Mouse (Mus musculus) thymus, postnatal 0 days (tissue): ENCODE results near the gene Mrps21. TPM values are rescaled to one million over a fixed set of nuclear protein-coding genes. Genes with fewer than 3 reads are reported as not detected.
"Not testable (repeated sequence)": the region's sequence is repeated elsewhere in the genome, so short reads cannot be mapped to it uniquely, and the experiment has no call there.

Experiments used
- DNase-seq: peaks from one replicate; pipeline ENCODE4 v3.0.0-alpha.2; 2015; ENCODE audit warnings: low spot score
- polyA plus RNA-seq: library from polyadenylated mRNA; unstranded; fragments of >200 nt; fragmentation: Nextera tagmentation; extraction: Ambion mirVana; gene quantifications from 2 replicates; pipeline ENCODE4 v1.2.1, GENCODE M21; 2015

Gene Mrps21
- polyA plus RNA-seq, 1 experiment from 2014 or later: 372 TPM

DNA sequence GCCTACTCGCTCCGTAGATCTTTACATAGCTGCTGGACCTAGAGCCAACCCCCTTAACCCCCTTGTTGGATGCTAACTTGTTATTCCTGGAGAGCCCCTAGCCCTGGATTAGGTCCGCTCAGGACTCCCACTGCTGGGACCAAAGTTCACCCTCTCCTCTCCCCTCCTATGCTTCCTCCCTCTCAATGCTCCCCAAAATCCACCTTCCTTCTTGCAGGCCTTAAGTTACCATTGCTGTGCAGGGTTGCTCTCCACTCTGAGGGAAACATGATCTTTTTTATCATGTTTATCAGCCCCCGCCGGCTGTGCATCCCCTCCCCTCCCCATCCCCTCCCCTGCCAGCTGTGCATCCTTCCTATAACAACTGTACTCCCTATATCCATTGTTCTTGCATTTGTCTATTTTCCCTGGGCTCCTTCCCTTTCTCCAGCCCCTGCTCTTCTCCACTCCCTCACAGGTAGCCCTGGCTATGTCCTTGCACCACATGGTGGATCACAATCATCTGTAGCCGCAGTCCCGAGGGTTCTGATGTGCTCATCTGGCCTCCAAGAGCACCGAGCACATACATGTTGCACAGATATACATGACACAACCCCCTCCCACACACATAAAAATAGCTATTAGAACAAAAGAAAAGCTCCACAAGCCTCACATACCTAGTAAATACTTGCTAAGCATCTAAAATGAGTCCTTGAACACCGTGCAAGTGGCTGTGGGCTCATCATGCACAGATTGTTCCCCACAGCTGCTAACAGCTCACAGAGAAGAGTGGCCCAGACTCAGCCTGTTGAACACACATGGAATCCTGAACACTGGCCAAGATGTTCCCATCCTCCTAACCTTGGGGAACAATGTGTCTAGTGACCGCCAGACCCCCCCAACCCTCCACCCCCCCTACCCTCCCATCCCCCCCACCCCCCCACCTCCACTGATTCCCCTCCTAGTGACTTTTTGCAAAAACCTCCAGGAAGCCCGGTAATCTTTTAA lies 21.0 kb upstream of the Mrps21 start:
- no peak for DNase-seq

DNA sequence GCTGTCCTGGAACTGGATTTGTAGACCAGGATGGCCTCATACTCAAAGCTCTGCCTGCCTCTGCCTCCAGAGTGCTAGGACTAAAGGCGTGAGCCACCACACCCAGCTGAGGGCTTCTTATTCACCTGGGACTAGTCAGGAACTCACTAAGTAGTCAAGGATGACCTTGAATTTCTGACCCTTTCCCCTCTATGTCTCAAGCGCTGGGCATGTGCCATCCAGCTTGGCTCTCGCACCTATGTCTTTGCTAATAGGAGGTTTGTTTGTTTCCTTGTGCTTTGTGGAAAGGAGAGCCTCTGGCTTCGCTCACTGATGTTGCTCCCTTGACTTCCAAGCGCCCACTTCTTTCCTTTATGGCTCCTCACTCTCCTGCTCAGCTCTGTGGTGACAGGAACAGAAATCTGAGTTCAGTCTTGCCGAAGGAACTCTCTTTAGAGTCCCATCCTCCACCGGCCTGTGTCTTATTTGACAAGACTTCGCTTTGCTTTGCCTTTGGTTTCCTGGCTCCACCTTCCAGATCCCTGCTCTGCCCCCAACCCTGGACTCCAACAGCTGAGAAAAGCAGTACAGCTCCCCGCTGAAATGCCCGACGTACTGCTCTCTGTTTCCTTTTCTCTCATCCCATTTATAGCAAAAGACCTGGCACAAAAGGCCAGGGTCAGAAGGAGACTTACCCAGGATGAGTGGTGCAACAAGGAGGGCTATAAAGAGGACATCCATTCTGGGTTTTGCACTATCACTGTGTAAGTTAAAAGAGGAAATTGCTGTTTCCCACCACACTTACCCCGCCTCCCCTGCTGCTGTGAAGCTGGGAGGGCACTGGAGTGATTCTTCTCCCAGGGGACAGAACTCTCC lies 20.1 kb upstream of the Mrps21 start, which contains the start of gene BC028528:
Gene BC028528 (minus strand): TSS at position 795 of the 855 bp plus-strand sequence.
- DNase-seq: no peak

DNA sequence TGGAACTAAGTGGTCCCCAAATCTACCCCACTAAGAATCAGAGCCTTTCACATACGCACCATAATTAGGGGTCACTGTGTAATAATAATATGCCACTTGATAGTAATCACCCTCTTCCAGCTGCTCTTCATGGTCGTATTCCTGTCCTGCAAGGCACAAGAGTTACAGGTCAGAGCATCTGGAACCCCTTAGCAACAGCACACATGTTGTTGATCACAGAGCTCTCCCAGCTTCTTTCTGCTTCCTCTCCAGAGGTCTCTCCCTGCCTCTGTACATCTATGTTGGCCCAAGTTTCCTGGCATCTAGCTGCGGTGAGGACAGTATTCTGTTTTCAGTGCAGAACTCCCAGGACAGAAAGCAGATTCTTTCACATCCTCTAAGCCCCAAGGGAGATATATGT lies 18.3 kb upstream of the Mrps21 start:
- no peak for DNase-seq

DNA sequence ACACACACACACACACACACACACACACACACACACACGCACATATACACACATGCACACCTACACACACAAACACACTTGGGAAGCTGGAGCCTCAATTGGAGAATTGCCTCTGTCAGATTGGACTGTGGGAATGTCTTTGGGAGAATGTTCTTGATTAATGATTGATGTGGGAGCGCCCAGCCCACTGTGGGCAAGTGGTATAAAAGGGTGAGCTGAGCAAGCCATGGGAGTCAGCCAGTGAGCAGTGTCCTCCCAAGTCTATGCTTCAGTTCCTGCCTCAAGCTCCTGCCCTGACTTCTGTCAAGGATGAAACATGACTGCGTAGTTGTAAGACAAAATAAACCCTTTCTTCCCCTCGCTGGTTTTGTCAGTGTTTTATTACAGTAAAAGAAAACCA lies 16.3 kb upstream of the Mrps21 start:
- no peak for DNase-seq

DNA sequence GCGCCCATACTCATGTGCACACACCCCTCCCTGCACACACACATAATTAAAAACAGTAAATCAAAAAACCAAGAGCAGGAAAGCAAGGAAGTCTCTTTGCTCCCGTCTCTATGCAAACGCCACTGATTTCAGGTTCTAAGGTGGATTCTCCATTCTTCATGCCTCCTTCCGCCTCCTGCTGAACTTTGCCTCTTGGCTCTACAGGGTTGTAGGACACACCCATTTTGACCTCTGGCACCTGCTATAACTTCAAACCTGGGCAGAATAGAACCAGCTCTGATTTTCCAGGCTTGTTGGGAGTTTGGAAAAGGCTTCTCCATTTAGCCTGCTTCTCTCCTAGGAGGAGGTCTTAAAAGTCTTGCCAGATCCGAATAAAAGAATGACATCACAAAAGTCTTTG lies 13.1 kb upstream of the Mrps21 start:
- no peak for DNase-seq

DNA sequence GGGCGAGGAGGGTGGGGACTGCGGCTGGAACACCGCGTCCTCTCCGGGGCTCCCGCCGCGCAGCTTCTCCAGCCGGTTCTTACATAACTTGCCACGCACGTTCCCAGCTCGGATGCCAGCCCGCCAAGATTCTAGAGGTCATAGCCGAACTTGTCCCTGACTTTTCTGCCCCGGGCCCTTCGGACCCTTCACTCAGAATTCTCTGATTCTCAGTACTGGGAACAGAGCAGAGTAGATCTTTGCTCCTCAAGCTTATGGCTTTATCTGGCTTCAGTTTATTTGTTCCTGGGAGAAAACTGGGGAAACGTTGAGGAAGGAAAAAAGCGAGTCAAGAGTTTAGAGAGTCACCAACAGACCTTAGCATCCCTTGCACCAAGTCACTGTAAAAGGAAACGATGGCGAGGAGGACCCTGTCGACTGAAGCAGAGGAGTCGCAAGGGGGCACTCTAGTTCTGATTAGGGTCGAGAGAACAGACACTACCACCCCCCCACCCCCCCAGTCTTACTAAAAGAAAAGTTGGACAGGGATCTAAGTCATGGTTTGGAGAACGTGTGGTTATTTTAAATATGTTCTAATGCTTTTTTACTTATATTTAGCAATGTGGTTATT lies 11.6 kb upstream of the Mrps21 start:
- peak; percentile 80 for DNase-seq

DNA sequence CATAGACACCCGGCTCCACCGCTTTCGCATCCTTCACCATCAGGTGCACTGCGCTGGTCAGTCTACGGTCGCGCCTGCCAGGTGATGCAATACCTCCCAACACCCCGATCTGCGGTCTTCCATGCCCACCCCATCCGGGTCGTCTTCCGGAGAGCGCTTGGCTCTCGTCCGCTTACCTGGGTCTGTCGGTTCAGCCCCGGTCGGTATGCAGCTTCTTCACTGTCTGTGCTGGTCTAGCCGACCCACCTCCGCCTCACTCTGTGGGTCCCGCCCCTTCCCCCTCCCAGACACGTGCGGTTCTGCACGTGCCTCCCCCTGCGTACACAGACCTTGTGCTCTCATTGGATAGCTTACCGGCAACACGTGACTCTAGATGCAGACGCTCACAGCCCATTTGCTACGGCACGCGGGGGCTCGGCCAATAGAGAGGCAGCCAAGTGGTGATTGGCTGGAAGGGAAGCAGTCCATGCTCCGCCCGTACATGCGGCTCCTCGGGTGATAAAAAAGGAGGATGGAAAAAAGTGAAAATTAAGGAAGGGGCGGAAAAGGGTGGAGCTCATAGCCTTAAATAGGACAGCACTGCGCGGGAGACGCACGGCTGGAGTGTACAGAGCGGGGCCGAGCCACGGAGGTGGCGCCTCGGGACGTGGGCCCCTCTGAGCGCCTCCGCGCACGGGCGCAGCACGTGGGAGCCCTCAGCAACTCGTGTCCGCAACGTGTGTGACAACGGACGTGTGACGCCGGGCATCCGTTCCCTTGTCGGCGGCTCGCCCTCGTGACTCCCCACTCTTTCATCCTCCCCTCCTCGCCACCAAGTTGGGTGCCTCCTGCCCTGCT lies 10.9 kb upstream of the Mrps21 start, which contains the start of gene Ciart:
Gene Ciart (minus strand): TSS at position 273 of the 837 bp plus-strand sequence.
- peak; percentile 96 for DNase-seq

DNA sequence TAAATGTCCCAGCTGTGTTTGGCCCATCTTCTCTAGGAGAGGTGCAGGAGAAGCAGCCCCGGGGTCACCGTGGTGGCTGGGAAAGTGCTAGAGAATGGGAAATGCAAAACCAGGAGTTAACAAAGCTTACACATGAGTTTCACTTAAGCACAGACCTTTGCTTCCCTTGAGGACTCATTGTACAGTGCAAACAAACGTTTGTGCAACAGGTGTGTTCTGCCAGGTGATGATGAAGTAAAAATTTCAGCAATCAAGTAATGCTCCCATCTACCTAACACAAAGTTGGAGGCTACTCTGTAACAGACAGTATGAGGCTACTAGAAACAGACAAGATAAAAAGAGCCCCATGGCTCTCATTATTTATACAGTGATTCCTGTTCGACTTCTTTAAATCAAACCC lies 7.7 kb upstream of the Mrps21 start:
- DNase-seq: no peak

DNA sequence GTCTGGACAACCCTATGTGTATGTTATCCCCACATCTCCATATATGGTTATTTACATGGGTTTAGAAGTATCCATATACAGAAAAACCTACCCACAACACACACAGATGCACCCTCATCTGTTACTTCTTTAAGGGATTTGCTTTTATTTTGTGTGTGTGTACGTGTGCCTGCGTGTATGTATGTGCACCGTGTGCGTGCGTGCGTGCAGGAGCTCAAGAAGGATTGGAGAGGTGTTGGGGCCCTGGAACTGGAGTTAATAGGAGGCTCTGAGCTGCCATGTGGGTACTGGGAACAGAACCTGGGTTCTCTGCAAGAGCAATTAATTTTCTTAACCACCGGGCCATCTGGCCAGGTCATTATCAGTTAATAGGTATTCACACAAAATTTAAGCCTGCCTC lies 729 bp upstream of the Mrps21 start:
- no peak for DNase-seq

DNA sequence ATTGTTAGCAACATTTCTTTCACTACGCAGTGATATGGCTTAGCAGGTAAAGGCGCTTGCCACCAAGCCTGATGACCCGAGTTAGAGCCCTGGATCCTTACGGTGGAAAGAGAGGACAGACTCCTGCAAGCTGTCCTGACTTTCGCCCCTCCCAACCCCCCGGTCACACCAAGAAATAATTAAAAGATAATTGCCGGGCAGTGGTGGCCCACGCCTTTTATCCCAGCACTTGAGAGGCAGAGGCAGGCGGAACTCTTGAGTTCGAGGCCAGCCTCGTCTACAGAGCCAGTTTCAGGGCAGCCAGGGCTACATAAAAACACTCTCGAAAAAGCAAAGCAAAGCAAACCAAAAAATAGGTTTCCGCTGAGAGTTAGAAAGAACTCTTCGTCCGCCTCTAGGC lies 343 bp downstream of the Mrps21 start:
- DNase-seq: no peak

DNA sequence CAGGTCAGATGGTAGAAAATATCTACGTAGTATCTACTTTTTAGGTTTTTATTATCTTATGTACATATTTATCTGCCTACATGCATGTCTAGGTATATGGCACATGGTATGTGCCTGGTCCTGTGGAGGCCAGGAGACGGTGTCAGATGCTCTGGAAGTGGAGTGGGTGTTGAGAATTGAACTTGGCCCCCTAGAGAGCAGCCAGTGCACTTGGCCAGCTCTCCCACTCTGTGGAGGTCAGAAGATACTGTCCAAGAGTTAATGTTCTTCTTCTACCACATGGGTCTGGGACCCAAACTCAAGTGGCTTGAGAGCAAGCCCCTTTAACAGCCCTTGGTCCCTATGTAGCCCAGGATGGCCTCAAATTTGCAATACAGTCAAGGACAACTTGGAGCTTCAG lies 3.9 kb downstream of the Mrps21 start:
- DNase-seq: no peak

DNA sequence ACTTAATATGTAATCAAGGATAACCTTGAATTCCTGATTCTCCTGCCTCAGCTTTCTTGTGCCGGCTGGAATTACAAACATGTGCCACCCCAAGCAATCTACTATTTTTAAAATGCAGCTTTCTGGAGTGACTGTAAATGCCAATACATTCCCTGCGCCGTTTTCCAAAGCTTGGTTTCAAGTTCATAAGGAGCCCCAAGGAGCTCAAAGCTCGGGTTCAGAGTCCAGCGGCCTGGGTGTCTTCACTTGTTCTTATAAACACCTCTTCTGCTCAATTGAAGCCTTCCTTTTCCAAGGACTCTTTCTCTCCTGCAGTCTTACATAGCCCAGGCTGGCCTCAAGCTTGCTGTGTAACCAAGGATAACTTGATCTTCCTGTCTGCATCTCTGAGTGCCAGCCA lies 5.2 kb downstream of the Mrps21 start:
- no peak for DNase-seq

DNA sequence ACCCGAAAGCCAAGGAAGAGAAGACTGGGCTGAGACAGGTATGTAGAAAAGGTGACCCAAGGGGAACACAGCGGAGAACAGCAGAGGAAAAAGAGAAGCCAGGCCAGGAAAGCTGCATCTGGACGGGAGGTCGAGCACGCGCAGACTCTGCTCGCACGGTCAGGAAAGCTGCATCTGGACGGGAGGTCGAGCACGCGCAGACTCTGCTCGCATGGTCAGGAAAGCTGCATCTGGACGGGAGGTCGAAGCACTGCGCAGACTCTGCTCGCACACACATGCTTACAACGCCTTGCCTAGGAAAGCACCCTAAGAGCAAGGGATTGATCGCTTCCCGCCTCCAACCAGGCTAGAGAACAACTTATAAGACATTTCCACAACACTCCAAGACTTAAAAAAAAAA lies 5.7 kb downstream of the Mrps21 start:
- DNase-seq: no peak

DNA sequence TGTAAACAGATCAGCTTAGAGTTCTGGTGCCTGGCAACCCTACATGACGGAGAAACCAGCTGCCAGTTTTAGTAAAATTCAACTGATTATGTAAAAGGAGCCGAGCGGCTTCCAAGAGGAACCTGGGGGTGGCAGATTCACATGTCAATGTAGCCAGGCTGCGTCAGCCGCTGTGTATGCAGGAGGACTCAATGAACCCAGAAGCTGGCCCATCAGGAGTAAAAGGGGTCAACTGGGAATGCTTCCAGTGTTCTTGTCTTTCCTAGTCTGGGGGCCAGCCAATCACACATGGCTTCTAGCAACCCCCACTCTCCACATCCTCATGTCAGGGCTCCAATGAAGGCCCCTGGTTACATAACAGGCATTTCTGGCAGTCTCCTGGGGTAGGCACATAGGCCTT lies 6.3 kb downstream of the Mrps21 start:
- DNase-seq: no peak

DNA sequence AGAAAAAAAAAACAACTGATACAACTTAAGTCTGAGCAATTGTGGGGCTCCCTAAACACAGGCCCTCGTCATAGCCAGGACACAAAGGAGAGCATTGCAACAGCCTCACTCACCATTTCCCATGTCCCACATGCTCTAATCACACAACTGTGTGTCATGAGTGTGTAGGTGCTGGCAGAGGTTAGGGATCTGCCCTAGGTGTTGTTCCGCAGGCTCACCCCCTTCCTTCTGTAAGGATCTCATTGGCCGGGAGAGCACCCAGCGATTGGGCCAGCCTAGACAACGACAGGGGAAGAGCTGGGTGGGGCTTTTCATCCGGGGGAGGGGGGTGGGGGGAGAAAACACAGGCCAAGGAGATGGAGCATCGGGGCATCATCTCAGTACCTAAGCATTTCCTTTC lies 7.7 kb downstream of the Mrps21 start:
- DNase-seq: no peak

DNA sequence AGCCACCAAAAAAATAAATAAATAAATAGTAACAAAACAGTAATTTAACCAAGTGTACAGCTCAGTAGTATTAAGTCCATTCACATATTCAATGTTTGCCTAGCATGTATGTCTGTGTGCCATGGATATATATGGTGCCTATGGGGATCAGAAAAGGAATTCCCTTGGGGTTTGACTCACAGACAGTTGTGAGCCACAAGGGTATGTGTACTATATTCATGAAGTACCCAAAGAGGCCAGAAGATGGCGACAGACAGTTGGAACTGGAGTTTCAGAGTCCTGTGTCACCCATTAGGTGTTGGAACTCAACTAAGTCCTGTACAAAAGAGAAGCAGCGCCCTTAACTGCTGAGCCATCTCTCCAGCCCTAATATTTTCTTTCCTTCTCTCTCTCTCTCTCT lies 9.5 kb downstream of the Mrps21 start:
- peak; percentile 89 for DNase-seq

DNA sequence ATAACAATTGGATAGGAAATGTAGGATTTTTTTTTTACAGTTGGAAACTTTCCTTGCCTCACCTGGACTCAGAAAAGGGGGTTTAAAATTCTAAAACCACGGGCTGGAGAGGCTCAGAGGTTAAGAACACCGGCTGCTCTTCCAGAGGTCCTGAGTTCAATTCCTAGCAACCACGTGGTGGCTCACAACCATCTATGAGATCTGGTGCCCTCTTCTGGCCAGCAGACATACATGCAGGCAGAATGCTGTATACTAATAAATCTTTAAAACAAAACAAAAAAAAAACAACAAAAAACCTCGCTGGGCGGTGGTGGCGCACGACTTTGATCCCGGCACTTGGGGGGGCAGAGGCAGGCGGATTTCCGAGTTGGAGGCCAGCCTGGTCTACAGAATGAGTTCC lies 10.1 kb downstream of the Mrps21 start:
- peak; percentile 32 for DNase-seq

DNA sequence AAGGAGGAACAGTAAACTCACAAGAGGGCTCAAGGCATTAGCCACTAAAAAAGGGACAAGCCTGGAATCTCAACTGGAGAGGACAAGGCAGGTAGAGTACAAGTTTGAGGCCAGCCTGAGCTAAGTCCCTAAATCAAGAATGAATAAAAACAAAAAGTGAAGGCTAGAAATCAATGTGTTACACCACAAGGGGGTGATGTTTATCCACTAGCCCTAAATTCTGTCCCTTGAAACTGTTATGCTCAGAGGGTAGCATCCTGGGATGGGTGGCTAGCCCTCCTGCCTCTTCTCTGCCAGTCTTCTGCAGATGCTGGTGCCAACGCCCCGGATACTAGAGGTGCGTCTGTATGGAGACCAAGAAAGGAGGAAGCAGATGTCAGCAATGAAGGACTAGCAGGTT lies 11.0 kb downstream of the Mrps21 start:
- DNase-seq: peak; percentile 41

DNA sequence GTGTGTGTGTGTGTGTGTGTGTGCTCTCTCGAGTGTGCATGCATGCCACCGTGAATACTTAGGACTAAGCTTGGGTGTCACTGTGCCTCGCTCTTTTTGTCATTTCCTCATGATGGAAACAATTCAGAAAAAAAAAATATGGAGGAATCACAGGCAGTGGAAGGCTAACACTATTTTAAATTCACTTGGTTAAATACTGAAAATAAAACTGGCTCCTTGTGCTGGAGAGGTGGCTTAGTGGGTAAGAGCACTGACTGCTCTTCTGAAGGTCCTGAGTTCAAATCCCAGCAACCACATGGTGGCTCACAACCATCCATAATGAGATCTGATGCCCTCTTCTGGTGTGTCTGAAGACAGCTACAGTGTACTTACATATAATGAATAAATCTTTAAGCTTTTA lies 13.0 kb downstream of the Mrps21 start:
- DNase-seq: not testable (repeated sequence)

DNA sequence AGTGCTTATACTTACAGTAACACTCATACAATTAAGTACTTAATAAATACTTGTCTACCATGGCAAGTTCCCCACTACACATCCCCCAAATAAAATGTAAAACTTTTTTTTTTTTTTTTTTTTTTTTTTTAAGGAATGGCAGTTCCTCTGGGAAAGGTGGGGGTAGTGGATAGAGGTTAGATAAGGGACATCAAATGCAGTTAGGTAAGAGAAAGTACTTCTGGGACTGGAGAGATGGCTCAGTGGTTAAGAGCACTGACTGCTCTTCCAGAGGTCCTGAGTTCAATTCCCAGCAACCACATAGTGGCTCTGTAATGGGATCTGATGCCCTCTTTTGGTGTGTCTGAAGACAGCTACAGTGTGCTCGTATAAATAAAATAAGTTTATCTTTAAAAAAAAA lies 14.3 kb downstream of the Mrps21 start:
- not testable (repeated sequence) for DNase-seq

DNA sequence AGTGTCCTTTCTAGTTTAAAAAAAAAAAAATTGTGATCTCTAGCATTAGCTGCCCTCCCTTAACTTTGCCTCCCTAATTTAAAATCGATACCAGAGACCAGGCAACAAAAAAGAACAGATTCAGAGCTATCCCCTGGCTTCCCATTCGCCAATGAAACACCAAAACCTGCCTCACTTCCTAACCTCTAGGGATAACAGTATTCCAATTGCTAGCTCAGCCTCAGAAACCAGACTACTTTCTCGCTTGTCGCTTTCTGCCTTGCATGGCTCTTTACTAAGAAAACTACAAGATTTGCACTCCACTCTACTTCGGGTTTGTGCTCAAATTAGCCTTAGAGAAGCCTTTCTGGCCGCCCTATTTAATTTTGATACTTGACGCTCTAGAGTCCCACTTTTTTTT lies 15.2 kb downstream of the Mrps21 start:
- DNase-seq: no peak
